In the genomic region with DNA sequence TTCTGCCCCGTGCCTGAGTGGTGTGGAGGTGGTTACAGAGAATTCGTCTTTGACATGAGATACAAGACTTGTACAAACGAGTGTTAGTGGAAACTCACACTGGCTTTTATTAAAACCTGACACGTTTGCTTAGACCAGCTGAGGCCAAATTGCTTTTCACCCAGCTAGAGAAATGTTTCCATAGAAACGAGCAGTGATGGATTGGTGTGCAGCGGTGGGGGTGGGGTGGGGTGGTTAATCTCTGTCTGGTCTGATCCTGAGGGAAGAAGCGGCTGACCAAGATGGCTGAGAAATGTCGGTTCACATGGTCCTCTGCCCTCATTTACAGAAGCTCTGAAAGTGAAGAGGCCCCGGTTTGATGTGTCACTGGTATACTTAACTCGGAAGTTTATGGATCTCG, we compare ENCODE assay signal across 17 mouse cellular contexts. TPM values are rescaled to one million over a fixed set of nuclear protein-coding genes. Genes with fewer than 3 reads are reported as not detected.
A peak's percentile ranks its signal among the peaks of the same experiment; 100 is the strongest.
DNase-seq lines count a peak whose midpoint lies in the region; ATAC-seq and TF ChIP-seq lines count a peak whose summit lies in the region.
"Had no signal": no experiment of that assay in that cellular context is flagged by ENCODE, and none has a peak within 500 bp of the region (broad histone marks: within the 10 kb centered on the region; RNA-seq: fewer than 3 reads in every experiment).

No protein-coding gene starts in this region.

- DNase-seq in embryo, embryonic 9.5 days (ENCODE audit: extremely low spot score) = peak; percentile 49
- no peak for DNase-seq in cerebellum, adult 9-10 months
- no peak for DNase-seq in kidney, postnatal 25 days
- DNase-seq: cerebellum, adult 2 months; gastrocnemius, postnatal 14 days; heart, postnatal 14 days; lung, postnatal 4 days had no signal

- H3K36me3 ChIP-seq in hindbrain, embryonic 12.5 days = peaks cover 58% of the 10 kb centered on the region
- H3K36me3 ChIP-seq in midbrain, embryonic 12.5 days = peaks cover 68% of the 10 kb centered on the region
- H3K36me3 ChIP-seq in neural tube, embryonic 14.5 days (ENCODE audit: control insufficient read depth, insufficient read depth, low read length) = peaks cover 45% of the 10 kb centered on the region
- peaks cover 52% of the 10 kb centered on the region for H3K36me3 ChIP-seq in intestine, postnatal 0 days (ENCODE audit: control insufficient read depth, insufficient read depth)

- 32% methylated on average over 11 of the region's 11 CpGs for WGBS in hindbrain, embryonic 12.5 days
- 24% methylated on average over 11 of the region's 11 CpGs for WGBS in midbrain, embryonic 12.5 days
- WGBS in neural tube, embryonic 14.5 days = 21% methylated on average over 11 of the region's 11 CpGs
- 52% methylated on average over 11 of the region's 11 CpGs for whole genome bisulfite sequencing in intestine, postnatal 0 days

- H3K27me3 ChIP-seq in hindbrain, embryonic 12.5 days = no peaks in the 10 kb centered on the region
- no peaks in the 10 kb centered on the region for H3K27me3 ChIP-seq in midbrain, embryonic 12.5 days
- H3K27me3 ChIP-seq in neural tube, embryonic 14.5 days (ENCODE audit: control insufficient read depth, insufficient read depth, low read length) = no peaks in the 10 kb centered on the region
- H3K27me3 ChIP-seq in intestine, postnatal 0 days (replicated peaks; ENCODE audit: control insufficient read depth, insufficient read depth, low read length) = no peaks in the 10 kb centered on the region
- H3K27me3 ChIP-seq: limb, embryonic 12.5 days; liver, embryonic 15.5 days had no signal

- peaks cover 17% of the 10 kb centered on the region for H3K4me1 ChIP-seq in hindbrain, embryonic 12.5 days
- peaks cover 21% of the 10 kb centered on the region for H3K4me1 ChIP-seq in midbrain, embryonic 12.5 days
- peaks cover 6% of the 10 kb centered on the region; the same call in 1 of the 2 replicates for H3K4me1 ChIP-seq in neural tube, embryonic 14.5 days (ENCODE audit: control insufficient read depth, insufficient read depth, low read length)
- H3K4me1 ChIP-seq in intestine, postnatal 0 days (replicated peaks; ENCODE audit: control insufficient read depth, insufficient read depth, low read length) = no peaks in the 10 kb centered on the region
- H3K4me1 ChIP-seq: limb, embryonic 12.5 days; liver, embryonic 15.5 days had no signal

- H3K4me3 ChIP-seq in hindbrain, embryonic 12.5 days = no peak overlapping the region
- no peak overlapping the region for H3K4me3 ChIP-seq in midbrain, embryonic 12.5 days
- no peak overlapping the region for H3K4me3 ChIP-seq in neural tube, embryonic 14.5 days (ENCODE audit: low read depth, low read length)
- H3K4me3 ChIP-seq in intestine, postnatal 0 days (ENCODE audit: low read depth, low read length) = no peak overlapping the region
- H3K4me3 ChIP-seq: embryonic facial prominence, embryonic 10.5 days; limb, embryonic 12.5 days; liver, embryonic 15.5 days; myocyte had no signal

- H3K4me2 ChIP-seq in hindbrain, embryonic 12.5 days (replicated peaks) = 0 out of 2 replicates have a peak overlapping the region, but pooled peaks have one; percentile 6
- 0 out of 2 replicates have a peak overlapping the region, but pooled peaks have one; percentile 17 for H3K4me2 ChIP-seq in midbrain, embryonic 12.5 days (replicated peaks)
- no peak overlapping the region for H3K4me2 ChIP-seq in neural tube, embryonic 14.5 days (ENCODE audit: low read depth, low read length)
- no peak overlapping the region for H3K4me2 ChIP-seq in intestine, postnatal 0 days (replicated peaks; ENCODE audit: low read depth)
- H3K4me2 ChIP-seq: limb, embryonic 12.5 days; liver, embryonic 15.5 days had no signal

- TF ChIP-seq CTCF in intestine, postnatal 0 days (IDR thresholded peaks at IDR 0.05; ENCODE audit: low read depth) = no peak

- peak; percentile 86 for ATAC-seq in hindbrain, embryonic 12.5 days (ENCODE audit: low FRiP score)
- ATAC-seq in midbrain, embryonic 12.5 days (ENCODE audit: low FRiP score, low read depth) = peak; percentile 71
- peak; percentile 68; the same call in 1 of the 2 replicates for ATAC-seq in neural tube, embryonic 14.5 days (ENCODE audit: low read depth)
- no peak for ATAC-seq in intestine, postnatal 0 days
- ATAC-seq: activated CD4-positive, CD25-positive, alpha-beta regulatory T cell, adult 4 months; intestine, embryonic 16.5 days had no signal

- H3K9ac ChIP-seq in hindbrain, embryonic 12.5 days = no peak overlapping the region
- H3K9ac ChIP-seq in midbrain, embryonic 12.5 days (replicated peaks) = no peak overlapping the region
- H3K9ac ChIP-seq in neural tube, embryonic 14.5 days (replicated peaks; ENCODE audit: low read depth, low read length) = no peak overlapping the region
- no peak overlapping the region for H3K9ac ChIP-seq in intestine, postnatal 0 days (ENCODE audit: low read depth, low read length)
- H3K9ac ChIP-seq: limb, embryonic 12.5 days; liver, embryonic 15.5 days had no signal

- H3K9me3 ChIP-seq in hindbrain, embryonic 12.5 days (replicated peaks) = no peaks in the 10 kb centered on the region
- H3K9me3 ChIP-seq in midbrain, embryonic 12.5 days = no peaks in the 10 kb centered on the region
- H3K9me3 ChIP-seq in neural tube, embryonic 14.5 days (ENCODE audit: control insufficient read depth, low read length) = no peaks in the 10 kb centered on the region
- H3K9me3 ChIP-seq in intestine, postnatal 0 days (ENCODE audit: control insufficient read depth) = no peaks in the 10 kb centered on the region
- H3K9me3 ChIP-seq: embryonic facial prominence, embryonic 10.5 days; limb, embryonic 12.5 days; liver, embryonic 15.5 days had no signal

- H3K27ac ChIP-seq in hindbrain, embryonic 12.5 days = peak overlapping the region; percentile 81
- H3K27ac ChIP-seq in midbrain, embryonic 12.5 days (replicated peaks) = peak overlapping the region; percentile 52
- H3K27ac ChIP-seq in neural tube, embryonic 14.5 days (ENCODE audit: low read depth, low read length) = 0 out of 2 replicates have a peak overlapping the region, but pooled peaks have one; percentile 39
- H3K27ac ChIP-seq in intestine, postnatal 0 days (ENCODE audit: low read depth, low read length) = no peak overlapping the region
- H3K27ac ChIP-seq: embryonic facial prominence, embryonic 10.5 days; limb, embryonic 12.5 days; liver, embryonic 15.5 days had no signal

RNA-seq across cellular contexts. Expression of gene E2f6, which starts 7.8 kb away (rescaled TPM):
- polyA plus RNA-seq in hindbrain, embryonic 12.5 days (2016; fragmentation: Nextera tagmentation; extraction: Ambion mirVana) = 65.9 and 75.6 TPM in 2 replicates
- 77.6 and 83.8 TPM in 2 replicates for polyA plus RNA-seq in midbrain, embryonic 12.5 days (2016; fragmentation: Nextera tagmentation; extraction: Ambion mirVana)
- 28.7 and 32.9 TPM in 2 replicates for polyA plus RNA-seq in neural tube, embryonic 14.5 days (2014; fragmentation: Nextera tagmentation; extraction: Ambion mirVana)
- polyA plus RNA-seq in intestine, postnatal 0 days (2015; fragmentation: Nextera tagmentation; extraction: Ambion mirVana) = 11.7 and 12.1 TPM in 2 replicates

RNA-seq across cellular contexts. Expression of gene Greb1, which starts 17.8 kb away (rescaled TPM):
- 4.5 and 6.5 TPM in 2 replicates for polyA plus RNA-seq in hindbrain, embryonic 12.5 days (2016; fragmentation: Nextera tagmentation; extraction: Ambion mirVana)
- 7.0 and 9.8 TPM in 2 replicates for polyA plus RNA-seq in midbrain, embryonic 12.5 days (2016; fragmentation: Nextera tagmentation; extraction: Ambion mirVana)
- polyA plus RNA-seq in neural tube, embryonic 14.5 days (2014; fragmentation: Nextera tagmentation; extraction: Ambion mirVana) = 1.3 and 1.8 TPM in 2 replicates
- polyA plus RNA-seq in intestine, postnatal 0 days (2015; fragmentation: Nextera tagmentation; extraction: Ambion mirVana) = 2.5 and 3.4 TPM in 2 replicates

Comparison
In these comparisons a context has a peak if more than half of its experiments do, and no peak if none do; other contexts are left out.
1. H3K4me2 ChIP-seq: peak in hindbrain, embryonic 12.5 days (single experiment) and midbrain, embryonic 12.5 days (single experiment); none in neural tube, embryonic 14.5 days (single experiment) and intestine, postnatal 0 days (single experiment).